Mouse (Mus musculus): ENCODE data around the gene Elp6.

- no peak for TF ChIP-seq CTCF (conservative IDR thresholded peaks at IDR 0.05; ENCODE audit: insufficient read depth, insufficient read length, low read depth, low read length)
- no peak for TF ChIP-seq POLR2A (IDR thresholded peaks at IDR 0.05; ENCODE audit: low read depth, low read length)
Observed at GRCm38 (mm10) chr9:110322972-110323371, 18.0 kb downstream of the Elp6 start.
